Mouse (Mus musculus): Measurements from ENCODE around the gene Tamm41.

GRCm38 (mm10) chr6:115011792-115012191, 25.9 kb downstream of the Tamm41 start:
- no peak for TF ChIP-seq CTCF (IDR thresholded peaks at IDR 0.05; ENCODE audit: insufficient read depth, low read length)
- TF ChIP-seq POLR2A (IDR thresholded peaks at IDR 0.05; ENCODE audit: borderline replicate concordance, extremely low read depth, low read depth, low read length) = no peak
